Mouse (Mus musculus) heart, adult 8-10 months (tissue): ENCODE data around the gene Olfr1062. TPM values are rescaled to one million over a fixed set of nuclear protein-coding genes. Genes with fewer than 3 reads are reported as not detected.
"Not testable (repeated sequence)": the region's sequence is repeated elsewhere in the genome, so short reads cannot be mapped to it uniquely, and the experiment has no call there.

Experiments
- DNase-seq: peaks from one replicate; pipeline ENCODE4 v3.0.0; 2022; ENCODE audit warnings: low spot score
- total RNA-seq, 4 experiments: library from RNA; stranded (reverse); gene quantifications; 2 replicates each; pipeline ENCODE4 v1.2.4; 2022

Gene Olfr1062
- total RNA-seq = not detected

- DNase-seq = not testable (repeated sequence)
Measured at GRCm38 (mm10) chr2:86426649-86427048, at the start of gene Olfr1062. Gene Olfr1062 (minus strand): TSS chr2:86426749.

- DNase-seq = peak; percentile 11
Measured at GRCm38 (mm10) chr2:86464442-86465109, 38.0 kb upstream of the Olfr1062 start.

- DNase-seq = no peak
Measured at GRCm38 (mm10) chr2:86460434-86460833, 33.9 kb upstream of the Olfr1062 start.

GRCm38 (mm10) chr2:86456169-86456568 is 29.6 kb upstream of the Olfr1062 start, which contains the start of gene Olfr1066:
Gene Olfr1066 (minus strand): TSS chr2:86456269.
- no peak for DNase-seq

GRCm38 (mm10) chr2:86450491-86450890 is 23.9 kb upstream of the Olfr1062 start, which contains the start of gene Olfr1065:
Gene Olfr1065 (minus strand): TSS chr2:86450591.
- not testable (repeated sequence) for DNase-seq

- not testable (repeated sequence) for DNase-seq
Measured at GRCm38 (mm10) chr2:86442101-86442500, 15.6 kb upstream of the Olfr1062 start.

- not testable (repeated sequence) for DNase-seq
Measured at GRCm38 (mm10) chr2:86428511-86428910, 2.0 kb upstream of the Olfr1062 start.

- no peak for DNase-seq
Measured at GRCm38 (mm10) chr2:86413950-86414349, 12.6 kb downstream of the Olfr1062 start, which contains the start of gene Olfr1061. Gene Olfr1061 (minus strand): TSS chr2:86414050.

GRCm38 (mm10) chr2:86395114-86395513 is 31.4 kb downstream of the Olfr1062 start:
- DNase-seq = no peak

GRCm38 (mm10) chr2:86388461-86388860 is 38.1 kb downstream of the Olfr1062 start, which contains the start of gene Olfr1058:
Gene Olfr1058 (minus strand): TSS chr2:86388561.
- not testable (repeated sequence) for DNase-seq

GRCm38 (mm10) chr2:86378293-86378692 is 48.3 kb downstream of the Olfr1062 start, which contains the start of gene Olfr1057:
Gene Olfr1057 (minus strand): TSS chr2:86378393.
- no peak for DNase-seq

Other genes starting within 250 kb of the Olfr1062 start
- not detected for gene Olfr1044, start 248.9 kb downstream of the Olfr1062 start, total RNA-seq
- gene Olfr52, start 241.1 kb downstream of the Olfr1062 start, total RNA-seq = not detected
- gene Olfr1045, start 223.7 kb downstream of the Olfr1062 start, total RNA-seq = not detected
- gene Olfr1046, start 207.4 kb downstream of the Olfr1062 start, total RNA-seq = not detected
- gene Olfr1047, start 195.3 kb downstream of the Olfr1062 start, total RNA-seq = not detected
- not detected for gene Olfr1048, start 186.5 kb downstream of the Olfr1062 start, total RNA-seq
- gene Olfr1049, start 168.4 kb downstream of the Olfr1062 start, total RNA-seq = not detected
- gene Olfr1051, start 147.7 kb downstream of the Olfr1062 start, total RNA-seq = not detected
- gene Olfr1052, start 134.3 kb downstream of the Olfr1062 start, total RNA-seq = not detected
- not detected for gene Olfr1053, start 111.5 kb downstream of the Olfr1062 start, total RNA-seq
- not detected for gene Olfr1054, start 91.3 kb downstream of the Olfr1062 start, total RNA-seq
- not detected for gene Olfr1055, start 76.5 kb downstream of the Olfr1062 start, total RNA-seq
- gene Olfr1056, start 64.3 kb downstream of the Olfr1062 start, total RNA-seq = not detected
- gene Olfr1057, start 48.4 kb downstream of the Olfr1062 start, total RNA-seq = not detected
- gene Olfr1058, start 38.2 kb downstream of the Olfr1062 start, total RNA-seq = not detected
- gene Olfr1061, start 12.7 kb downstream of the Olfr1062 start, total RNA-seq = not detected
- not detected for gene Olfr1065, start 23.8 kb upstream of the Olfr1062 start, total RNA-seq
- not detected for gene Olfr1066, start 29.5 kb upstream of the Olfr1062 start, total RNA-seq
- not detected for gene Olfr228, start 60.6 kb upstream of the Olfr1062 start, total RNA-seq
- gene Olfr1076, start 81.7 kb upstream of the Olfr1062 start, total RNA-seq = not detected
- gene Olfr1079, start 115.7 kb upstream of the Olfr1062 start, total RNA-seq = not detected
- not detected for gene Olfr1080, start 131.5 kb upstream of the Olfr1062 start, total RNA-seq
- not detected for gene Olfr1082, start 172.2 kb upstream of the Olfr1062 start, total RNA-seq
- not detected for gene Olfr1084, start 213.0 kb upstream of the Olfr1062 start, total RNA-seq
- not detected for gene Olfr1085, start 235.3 kb upstream of the Olfr1062 start, total RNA-seq